Mouse (Mus musculus): Measurements from ENCODE around the gene Tubb4b.

The Tubb4b gene

GRCm38 (mm10) chr2:25246183-25247072 lies 21.9 kb upstream of the Tubb4b start, which contains the start of gene AL732309.1:
TSS of gene AL732309.1 (minus strand) at chr2:25246863.
- no peak for DNase-seq (ENCODE audit: low read depth, low spot score)

DNA sequence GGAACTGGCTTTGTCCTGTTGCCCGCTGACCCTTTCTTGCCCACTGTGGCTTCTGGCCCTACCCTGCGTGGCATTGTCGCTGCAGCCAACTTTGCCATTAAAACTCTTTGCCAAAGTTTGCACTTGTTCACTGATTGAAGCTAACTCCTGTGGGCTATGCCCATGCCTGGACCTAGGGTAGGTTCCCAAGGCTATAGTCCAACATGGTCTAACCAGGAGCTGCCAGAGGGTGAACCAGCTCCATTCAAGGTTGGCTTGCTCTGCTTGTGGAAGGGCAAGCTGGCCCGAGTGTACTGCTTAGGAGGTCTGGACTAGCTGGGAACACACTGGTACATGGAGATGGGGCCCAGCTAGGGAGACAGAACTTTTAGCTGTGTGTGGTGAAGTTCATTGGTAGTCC lies 19.6 kb upstream of the Tubb4b start:
- DNase-seq (ENCODE audit: low read depth, low spot score) = no peak

GRCm38 (mm10) chr2:25243342-25243741 lies 18.8 kb upstream of the Tubb4b start:
- DNase-seq (ENCODE audit: low read depth, low spot score) = no peak

DNA sequence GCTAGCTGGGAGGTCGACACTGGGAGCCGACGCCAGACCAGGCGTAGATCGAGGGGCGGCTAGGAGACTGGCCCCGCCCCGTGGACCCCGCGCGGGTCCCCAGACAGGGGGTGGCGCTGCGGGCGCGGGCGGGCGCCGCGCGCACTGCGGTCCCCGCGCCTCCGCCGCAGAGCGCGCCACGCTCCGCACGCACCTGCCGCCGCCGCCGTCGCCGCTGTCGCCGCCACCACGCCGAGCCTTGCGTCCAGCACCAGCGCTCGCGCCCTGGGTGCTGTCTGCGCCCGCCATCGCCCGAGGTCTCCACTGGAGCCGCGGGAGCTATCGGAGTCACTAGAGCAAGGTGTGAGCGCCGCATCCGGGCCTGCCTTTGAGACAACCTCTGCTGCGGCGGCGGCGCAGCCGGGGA lies 17.6 kb upstream of the Tubb4b start, which contains the start of the genes Rnf208 and Cysrt1:
TSS of gene Rnf208 (plus strand) at position 155 of the 406 bp plus-strand sequence.
TSS of gene Cysrt1 (minus strand) at position 352 of the 406 bp plus-strand sequence.
- no peak for DNase-seq (ENCODE audit: low read depth, low spot score)

DNA sequence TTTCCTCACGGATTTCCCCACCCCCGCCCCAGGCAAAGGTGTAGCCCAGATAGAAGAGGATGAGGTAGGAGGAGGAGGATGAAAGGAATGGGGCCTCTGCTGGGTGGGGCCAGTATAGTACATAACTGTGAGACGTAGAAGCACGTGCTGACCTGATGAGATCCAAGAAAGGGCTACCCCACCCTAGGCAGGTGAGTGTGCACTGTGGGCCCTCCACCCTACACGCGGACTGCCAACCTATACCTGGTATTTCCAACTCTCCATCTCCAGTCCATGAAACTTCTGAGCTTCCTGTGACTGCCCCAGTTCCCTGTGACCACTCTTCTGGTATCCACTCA lies 16.9 kb upstream of the Tubb4b start:
- DNase-seq (ENCODE audit: low read depth, low spot score) = no peak

DNA sequence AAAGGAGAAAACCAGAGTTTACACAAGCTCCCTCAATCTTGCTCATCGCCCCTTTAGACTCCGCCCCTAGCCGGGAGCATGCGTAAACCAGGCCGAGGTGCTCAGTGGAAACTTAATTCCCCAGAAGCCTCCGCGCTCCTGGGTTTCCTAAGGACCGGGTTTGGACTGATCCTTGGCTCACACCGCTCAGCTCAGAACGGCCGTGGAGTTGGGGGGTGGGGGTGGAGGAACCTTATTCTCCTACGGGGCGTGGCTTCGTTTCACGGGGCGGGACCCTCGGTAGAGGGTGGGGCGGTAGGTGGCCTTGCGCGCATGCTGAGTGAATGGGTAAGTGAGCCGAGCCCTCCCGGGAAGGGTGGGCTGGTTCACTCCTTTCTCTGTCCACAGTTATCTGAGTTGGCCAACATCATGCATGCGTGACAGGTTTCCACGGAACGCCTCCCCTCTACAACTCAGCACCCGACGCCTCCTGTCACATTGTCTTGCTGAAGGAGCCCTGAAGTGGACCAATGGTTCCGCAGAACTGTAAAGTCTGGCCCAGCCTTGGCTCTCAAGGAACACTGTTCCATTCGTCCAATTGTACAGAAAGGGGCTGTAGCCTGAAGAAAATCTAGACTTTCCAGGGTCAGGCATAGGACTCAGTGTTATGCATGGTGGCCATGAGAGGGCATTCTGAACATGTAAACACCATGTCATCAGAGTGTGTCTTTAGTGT lies 16.4 kb upstream of the Tubb4b start:
- DNase-seq (ENCODE audit: low read depth, low spot score) = no peak

GRCm38 (mm10) chr2:25240310-25240709 lies 15.8 kb upstream of the Tubb4b start:
- DNase-seq (ENCODE audit: low read depth, low spot score) = no peak

DNA sequence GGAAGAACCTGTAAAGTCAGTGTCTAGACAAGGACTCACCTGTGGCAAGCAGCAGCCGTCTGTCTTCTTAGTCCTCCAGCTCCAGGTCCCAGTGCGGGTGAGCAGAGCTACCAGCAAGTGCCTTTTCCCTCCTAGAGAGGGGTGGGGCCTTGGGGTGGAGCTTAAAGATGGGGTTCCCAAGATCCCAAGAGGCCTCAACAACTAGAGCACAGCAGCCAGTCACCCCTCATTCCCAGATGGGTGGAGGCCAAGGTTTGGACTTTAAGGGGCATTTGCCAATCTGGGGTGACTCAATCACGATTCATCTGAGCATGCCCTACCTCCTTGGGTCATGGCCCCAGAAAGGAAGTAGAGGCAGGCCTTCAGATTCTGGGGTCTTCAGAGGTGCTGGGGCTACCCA lies 15.3 kb upstream of the Tubb4b start:
- DNase-seq (ENCODE audit: low read depth, low spot score) = no peak

GRCm38 (mm10) chr2:25238106-25238505 lies 13.6 kb upstream of the Tubb4b start:
- DNase-seq (ENCODE audit: low read depth, low spot score) = peak; percentile 38

DNA sequence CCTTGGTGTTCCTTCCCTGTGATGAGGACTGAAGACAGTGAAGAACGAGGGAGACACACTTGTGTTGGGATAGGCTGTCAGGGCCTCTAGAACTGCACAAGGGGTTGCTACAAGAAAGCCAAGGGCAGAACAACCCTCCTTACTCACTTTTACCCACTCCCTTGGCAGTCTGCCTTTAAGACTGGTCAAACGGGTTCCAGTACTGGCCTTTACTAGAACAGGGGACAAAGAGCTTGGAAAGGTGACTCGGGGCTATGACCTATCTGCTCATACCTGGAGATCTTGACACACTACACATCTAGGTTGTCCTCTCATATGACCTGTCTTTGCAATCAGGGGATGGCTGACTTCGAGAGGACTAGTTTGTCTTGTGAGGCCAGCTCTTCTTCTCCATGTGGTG lies 13.0 kb upstream of the Tubb4b start:
- DNase-seq (ENCODE audit: low read depth, low spot score) = no peak

DNA sequence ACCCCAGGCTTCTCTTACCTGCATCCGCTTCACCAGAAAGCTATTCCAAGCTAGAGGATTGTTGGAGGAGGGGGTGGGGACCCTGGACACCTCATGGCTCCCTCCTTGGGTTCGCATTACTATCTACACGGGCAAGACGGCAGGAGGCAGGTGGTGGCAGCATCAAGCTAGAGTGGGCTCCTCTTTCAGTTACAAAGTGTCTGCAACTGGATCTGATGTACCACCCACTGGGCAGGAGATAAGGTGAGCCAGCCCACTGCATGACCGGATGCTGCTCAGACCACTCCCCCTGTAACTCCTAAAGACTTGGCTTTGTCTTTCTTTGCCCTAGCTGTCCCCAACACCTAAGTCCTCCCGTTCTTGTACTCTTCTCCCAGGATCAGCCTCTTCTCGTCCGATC lies 12.1 kb upstream of the Tubb4b start, which contains the start of gene Rnf224:
TSS of gene Rnf224 (minus strand) at position 174 of the 400 bp plus-strand sequence.
- no peak for DNase-seq (ENCODE audit: low read depth, low spot score)

DNA sequence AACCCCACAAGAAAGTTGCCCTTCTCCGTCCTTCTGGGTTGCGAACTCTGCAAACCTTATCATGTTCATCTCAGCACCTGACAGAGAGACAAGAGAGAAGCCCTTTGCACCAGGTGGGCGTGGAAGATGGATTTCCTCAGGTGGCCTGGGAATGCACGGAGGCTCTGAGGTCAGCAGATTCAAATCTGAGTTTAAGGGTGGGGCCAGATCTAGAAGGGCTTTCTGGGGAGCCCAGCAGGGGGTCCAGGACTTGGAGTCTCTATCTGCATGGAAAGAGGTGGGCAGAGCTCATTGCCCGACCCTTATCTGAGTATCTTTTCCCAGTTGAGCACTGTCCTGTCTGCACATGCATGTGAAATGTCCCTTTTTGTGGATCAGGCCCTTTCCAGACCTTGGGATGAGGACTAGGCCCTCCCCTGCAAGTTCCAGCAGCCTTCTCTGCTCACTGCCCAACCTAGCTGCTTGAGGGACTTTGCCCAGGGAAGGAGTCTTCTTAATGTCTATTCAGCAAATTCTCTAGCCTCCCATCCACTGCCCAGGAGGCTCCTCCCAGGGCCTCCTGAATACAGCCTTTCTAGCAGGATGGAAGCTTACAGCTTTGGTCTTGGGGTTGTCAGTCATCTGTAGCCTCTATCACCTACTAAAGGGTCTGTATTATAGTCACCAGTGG lies 10.2 kb upstream of the Tubb4b start:
- no peak for DNase-seq (ENCODE audit: low read depth, low spot score)

GRCm38 (mm10) chr2:25234050-25234449 lies 9.5 kb upstream of the Tubb4b start, which contains the start of gene Slc34a3:
TSS of gene Slc34a3 (minus strand) at chr2:25234364.
- no peak for DNase-seq (ENCODE audit: low read depth, low spot score)

- no peak for DNase-seq (ENCODE audit: low read depth, low spot score)
Measured at GRCm38 (mm10) chr2:25233421-25233820, 8.9 kb upstream of the Tubb4b start.

DNA sequence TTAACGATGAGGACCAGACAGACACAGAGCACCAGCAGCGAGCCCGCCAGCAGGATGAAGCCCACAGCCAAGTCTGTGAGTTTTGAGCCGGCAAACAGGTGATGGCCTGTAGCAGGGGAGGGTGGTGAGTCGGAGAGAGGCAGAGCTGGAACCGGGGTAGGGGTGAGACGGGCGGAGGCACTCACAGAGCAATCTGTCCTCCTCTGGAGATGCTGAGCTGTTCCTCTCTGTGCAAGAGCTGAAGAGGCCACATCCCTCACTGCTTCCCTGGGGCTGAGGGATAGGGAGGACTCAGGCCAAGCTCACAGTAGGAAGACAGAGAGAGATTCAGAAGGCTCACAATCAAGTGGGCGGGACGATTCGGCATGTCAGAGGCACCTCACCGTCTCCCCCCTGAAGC lies 6.5 kb upstream of the Tubb4b start:
- DNase-seq (ENCODE audit: low read depth, low spot score) = no peak

DNA sequence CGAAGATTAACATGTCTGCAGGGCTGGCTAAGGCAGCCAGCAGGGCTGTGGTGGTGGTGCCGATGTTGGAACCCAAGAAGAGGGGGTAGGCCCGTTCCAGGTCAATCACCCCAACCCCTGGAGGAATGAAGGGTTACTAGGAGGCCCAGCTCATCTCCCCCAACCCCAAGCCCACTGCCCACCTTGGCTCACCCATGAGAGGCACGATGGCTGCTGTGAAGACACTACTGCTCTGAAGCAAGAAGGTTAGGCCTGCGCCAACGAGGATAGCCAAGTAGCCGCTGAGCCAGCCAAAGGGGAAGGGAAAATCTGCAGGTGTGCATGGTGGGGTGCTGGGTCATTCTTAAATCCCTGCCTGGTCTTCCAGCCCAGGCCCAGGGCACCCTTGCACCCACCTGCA lies 6.1 kb upstream of the Tubb4b start:
- DNase-seq (ENCODE audit: low read depth, low spot score) = no peak

DNA sequence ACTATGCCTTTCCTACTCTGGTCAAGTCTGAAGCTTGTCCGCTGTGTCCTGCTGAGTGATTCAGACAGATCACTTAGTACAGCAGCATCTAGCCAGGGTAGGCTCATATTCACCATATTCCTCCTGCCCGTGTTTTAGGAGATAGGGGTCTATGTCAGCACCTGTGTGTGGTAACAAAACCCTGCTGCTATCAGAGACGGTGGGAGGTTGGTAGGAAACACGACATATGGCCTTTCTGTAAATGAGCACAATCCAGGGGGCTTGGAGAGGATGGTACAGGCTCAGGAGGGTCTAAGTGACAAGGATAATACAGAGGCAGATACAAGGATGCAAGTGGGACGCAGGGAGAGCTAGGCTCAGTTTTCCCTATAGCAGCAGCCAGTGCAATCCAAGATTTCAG lies 5.1 kb upstream of the Tubb4b start:
- no peak for DNase-seq (ENCODE audit: low read depth, low spot score)

DNA sequence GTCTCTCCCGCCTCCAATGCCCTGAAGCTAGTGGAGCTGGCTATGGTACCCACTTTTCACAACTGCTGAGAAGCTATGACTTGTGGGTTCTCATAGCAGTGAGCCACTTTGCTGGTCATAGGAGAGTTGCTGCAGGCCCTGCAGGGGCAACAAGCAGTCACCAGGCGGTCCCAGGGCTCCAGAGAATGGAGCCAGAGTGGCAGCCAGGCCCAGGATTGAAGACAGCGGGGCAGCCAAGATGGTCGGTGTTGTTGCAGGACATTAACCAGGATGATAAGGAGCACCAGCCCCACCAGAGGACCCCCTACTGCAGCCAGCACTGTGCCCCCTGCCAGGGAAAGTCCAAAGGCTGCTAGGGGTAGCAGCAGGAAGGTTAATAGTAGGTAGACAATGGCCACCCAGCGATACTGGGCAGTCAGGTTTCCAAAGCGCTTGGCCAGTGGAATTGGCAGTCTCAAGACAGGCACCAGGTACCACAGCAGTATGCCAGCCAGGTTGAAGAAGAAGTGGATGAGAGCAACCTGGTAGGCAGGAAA lies 4.6 kb upstream of the Tubb4b start:
- no peak for DNase-seq (ENCODE audit: low read depth, low spot score)

DNA sequence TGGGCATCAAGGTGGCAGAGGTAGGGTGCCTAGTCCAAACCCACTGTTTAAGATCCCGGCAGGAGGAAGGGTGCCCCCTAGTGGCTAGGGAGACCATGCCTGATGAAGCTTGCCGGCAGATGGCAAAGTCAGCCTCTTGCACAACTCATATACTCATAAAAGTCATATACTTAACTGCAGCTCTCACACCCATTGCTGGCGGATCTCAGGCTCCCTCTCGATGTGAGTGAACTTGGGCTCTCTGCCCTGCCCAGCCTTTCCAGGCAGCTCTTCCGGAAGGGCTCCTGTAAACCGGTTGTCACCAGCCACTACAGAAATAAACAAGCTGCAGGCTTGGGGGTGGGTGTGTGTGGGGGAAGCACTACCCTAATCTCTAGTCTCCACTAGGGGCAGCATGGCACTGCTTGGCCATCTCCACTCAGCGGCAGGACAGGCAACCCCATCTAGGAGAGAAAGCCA lies 4.0 kb upstream of the Tubb4b start:
- DNase-seq (ENCODE audit: low read depth, low spot score) = peak; percentile 93

GRCm38 (mm10) chr2:25227406-25227805 lies 2.9 kb upstream of the Tubb4b start:
- DNase-seq (ENCODE audit: low read depth, low spot score) = no peak

GRCm38 (mm10) chr2:25226864-25227263 lies 2.4 kb upstream of the Tubb4b start:
- DNase-seq (ENCODE audit: low read depth, low spot score) = no peak

Measured in 3T3-L1 (cell line).